Mouse (Mus musculus) stomach, postnatal 0 days (tissue): ENCODE measurements at regions not wholly inside any gene's neighbourhood (a gene's known extent, or its start where the extent isn't known, plus 50 kb on each side); places are given as distances from the start of the nearest gene placed in this dataset.

Source experiments
- CTCF ChIP-seq: IDR thresholded peaks from 2 replicates; pipeline ENCODE4 v1.5.1; 2016; ENCODE audit warnings: antibody characterized with exemption, low read depth, mild to moderate bottlenecking, moderate library complexity
- EP300 ChIP-seq: optimal IDR thresholded peaks from 2 replicates; pipeline ENCODE3; 2016; ENCODE audit warnings: antibody characterized with exemption

GRCm38 (mm10) chr1:185605996-185606395, 151.3 kb downstream of the Slc30a10 start:
- TF ChIP-seq CTCF (no peak), EP300 (no peak)
